Mouse (Mus musculus) lung, adult 2 months (tissue): Measurements from ENCODE around the gene Capn2. TPM values are rescaled to one million over a fixed set of nuclear protein-coding genes. Genes with fewer than 3 reads are reported as not detected.

Source experiments
- DNase-seq: peaks from one replicate; pipeline ENCODE4 v3.0.0; 2022
- H3K4me1 ChIP-seq: fragments of 200-500 bp; 2 replicates; pipeline ENCODE4 v1.6.1; 2011; ENCODE audit warnings: low read length; ENCODE audit not compliant: control insufficient read depth, insufficient read depth
- H3K4me3 ChIP-seq: fragments of 200-500 bp; replicated peaks from 2 replicates; pipeline ENCODE3; 2011; ENCODE audit warnings: low read depth, mild to moderate bottlenecking, control low read depth, low read length; ENCODE audit errors: extremely low read depth
- CTCF ChIP-seq: fragments of 200-500 bp; IDR thresholded peaks from 2 replicates; pipeline ENCODE4 v1.5.1; 2011; ENCODE audit warnings: mild to moderate bottlenecking, low read length, control low read depth; ENCODE audit not compliant: insufficient read depth
- POLR2A ChIP-seq: fragments of 200-500 bp; IDR thresholded peaks from 2 replicates; pipeline ENCODE4 v1.6.1; 2011; ENCODE audit warnings: low read depth, mild to moderate bottlenecking, control low read depth, low read length, borderline replicate concordance; ENCODE audit errors: extremely low read depth
- WGBS: fragments of 180-500 bp; shearing (Covaris S2); methylation state at CpG from one replicate; pipeline ENCODE4 v1.1.7; 2018; 5-methylcytosine and 5-hydroxymethylcytosine counted together
- polyA plus RNA-seq: library from polyadenylated mRNA; depleted of rRNA; stranded (reverse); fragments of >200 nt; gene quantifications from 2 replicates; pipeline ENCODE4 v1.2.3, GENCODE M21; 2012

Capn2 gene
- polyA plus RNA-seq, 1 experiment = 69.0 TPM

DNA sequence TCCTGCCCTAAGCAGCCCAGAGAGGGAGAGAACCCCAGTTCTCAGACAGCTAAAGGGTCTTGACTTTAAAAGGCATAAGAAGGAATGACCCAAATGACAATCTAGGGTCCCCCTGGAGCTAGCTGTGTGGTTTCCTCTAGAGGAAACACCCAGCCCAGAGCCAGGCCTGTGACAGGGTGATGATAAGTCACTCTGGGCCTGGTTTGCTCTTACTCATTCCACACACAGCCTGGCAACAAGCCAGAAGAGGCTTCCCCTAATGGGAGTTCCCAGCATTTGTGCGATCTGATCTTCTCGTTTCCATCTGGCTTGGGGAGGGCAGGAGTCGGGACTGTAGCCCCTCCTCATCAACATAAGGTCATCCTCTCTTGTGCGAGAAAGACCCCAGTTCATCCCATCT lies 13.2 kb downstream of the Capn2 start:
- peaks cover 48% of the 10 kb centered on the region for H3K4me1 ChIP-seq
- no peak overlapping the region for H3K4me3 ChIP-seq
- WGBS = 17% methylated on average over 4 of the region's 4 CpGs
- no peak for DNase-seq
- TF ChIP-seq POLR2A = no peak
- TF ChIP-seq CTCF = no peak

DNA sequence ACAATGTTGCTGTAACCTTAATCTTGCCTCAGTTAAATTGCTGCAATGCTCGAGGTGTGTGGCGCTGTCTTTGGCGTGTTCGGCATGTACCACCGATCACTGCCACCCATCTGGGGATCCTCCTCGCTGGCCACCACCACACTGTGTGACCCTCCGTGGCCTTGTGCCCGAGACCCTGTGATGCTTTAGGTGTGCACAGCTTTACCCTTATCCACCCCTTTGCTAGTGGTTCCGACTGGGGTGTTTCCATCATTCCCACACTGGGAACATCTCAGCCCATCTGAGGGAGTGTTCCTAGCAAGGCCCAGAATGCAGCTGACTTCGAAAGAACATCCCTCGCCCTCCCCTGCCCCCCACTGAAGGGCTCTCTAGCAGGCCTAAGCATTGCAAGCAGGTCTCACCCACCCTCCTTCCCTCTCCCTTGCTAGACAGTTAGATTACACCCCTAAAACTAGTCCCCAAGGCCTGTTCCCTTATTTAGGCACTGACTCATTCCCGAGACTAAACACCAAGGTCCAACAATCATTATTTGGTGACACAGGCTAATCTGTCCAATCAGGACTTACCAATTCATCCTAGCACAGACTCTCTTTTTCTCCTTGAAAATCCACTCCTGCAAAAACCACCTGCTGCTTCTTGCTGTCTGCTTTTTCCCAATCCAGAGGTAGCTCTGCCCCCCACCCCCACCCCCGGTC lies 14.1 kb downstream of the Capn2 start:
- no peak overlapping the region for H3K4me3 ChIP-seq
- 78% methylated on average over 13 of the region's 13 CpGs for WGBS
- no peak for TF ChIP-seq CTCF
- TF ChIP-seq POLR2A = no peak
- peaks cover 52% of the 10 kb centered on the region for H3K4me1 ChIP-seq
- DNase-seq = no peak

DNA sequence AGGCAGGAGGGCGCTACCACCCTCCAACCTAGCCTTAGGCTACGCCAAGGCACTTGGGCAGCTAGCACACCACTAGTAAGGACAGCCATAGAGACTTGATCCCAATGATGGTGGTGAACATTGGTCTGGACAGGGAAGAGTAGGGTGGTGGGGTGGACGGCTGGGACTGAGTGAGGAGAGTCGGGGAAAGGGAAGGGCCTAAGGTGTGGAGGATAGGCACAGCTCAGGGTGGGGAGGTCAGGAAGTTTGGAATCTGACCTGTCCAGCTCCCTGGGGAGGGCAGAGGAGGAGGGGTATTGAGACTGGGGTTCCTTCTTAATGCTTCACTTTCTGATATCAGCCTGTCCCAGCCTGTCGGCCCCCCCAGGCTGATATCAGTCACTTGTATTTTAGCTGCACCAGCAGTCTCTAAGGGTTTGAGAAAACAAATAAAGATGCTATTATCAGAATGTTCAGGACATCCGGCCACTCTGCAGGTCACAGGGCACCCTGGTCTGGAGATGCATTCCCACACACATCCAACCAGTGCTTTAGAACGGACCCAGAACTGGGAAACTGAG lies 14.8 kb downstream of the Capn2 start:
- no peak overlapping the region for H3K4me3 ChIP-seq
- TF ChIP-seq POLR2A = no peak
- TF ChIP-seq CTCF = no peak
- peaks cover 56% of the 10 kb centered on the region for H3K4me1 ChIP-seq
- 66% methylated on average over 7 of the region's 7 CpGs for WGBS
- no peak for DNase-seq

DNA sequence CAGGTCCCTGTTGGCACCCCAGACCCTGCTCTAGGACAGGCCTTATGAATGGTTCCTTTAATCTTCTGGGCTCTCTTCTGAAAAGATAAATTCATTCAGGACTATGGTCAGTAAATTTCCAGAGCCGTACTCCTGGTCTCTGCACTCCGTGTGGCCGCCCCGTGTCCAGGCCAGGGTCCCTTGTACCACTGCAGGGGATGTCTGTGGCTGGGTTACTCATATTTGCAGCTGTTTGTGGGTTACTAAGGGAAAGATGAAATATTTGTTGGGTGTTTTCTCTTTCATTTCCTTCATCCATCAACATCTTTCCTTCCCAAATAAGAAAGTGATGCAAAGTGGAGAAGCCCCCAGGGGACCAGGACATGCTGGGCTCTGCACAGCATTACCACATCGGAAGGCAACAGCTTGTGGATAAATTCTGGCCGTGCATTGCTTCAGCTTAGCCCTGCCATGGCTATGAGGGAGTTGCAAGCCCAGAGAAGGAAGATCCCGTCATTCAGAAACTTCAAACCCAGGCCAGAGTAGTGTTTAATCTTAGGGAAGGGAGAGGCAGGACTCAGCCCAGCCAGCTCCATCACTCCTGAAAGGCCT lies 15.5 kb downstream of the Capn2 start:
- TF ChIP-seq CTCF (no peak), POLR2A (no peak)
- DNase-seq = no peak
- 74% methylated on average over 7 of the region's 7 CpGs for WGBS
- H3K4me3 ChIP-seq = no peak overlapping the region
- H3K4me1 ChIP-seq = peaks cover 56% of the 10 kb centered on the region

DNA sequence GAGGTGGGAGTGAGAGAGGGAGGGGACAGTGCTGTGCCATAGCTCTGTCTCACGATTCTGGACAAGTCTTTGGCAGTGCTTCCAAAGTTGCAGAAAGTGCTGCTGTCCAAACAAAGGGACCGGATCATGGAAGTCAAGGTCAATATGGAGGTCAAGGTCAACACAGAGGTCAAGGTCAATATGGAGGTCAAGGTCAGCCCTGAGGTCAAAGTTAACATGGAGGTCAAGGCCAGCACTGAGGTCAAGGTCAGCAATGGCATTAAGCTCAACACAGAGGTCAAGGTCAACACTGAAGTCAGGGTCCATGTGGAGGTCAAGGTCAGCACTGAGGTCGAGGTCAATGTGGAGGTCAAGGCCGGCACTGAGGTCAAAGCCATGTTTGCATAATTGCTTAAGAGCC lies 16.6 kb downstream of the Capn2 start:
- 50% methylated on average over 4 of the region's 4 CpGs for WGBS
- Histone ChIP-seq H3K4me1 (peaks cover 53% of the 10 kb centered on the region), H3K4me3 (no peak overlapping the region)
- DNase-seq = no peak
- no peak for TF ChIP-seq POLR2A
- no peak for TF ChIP-seq CTCF

DNA sequence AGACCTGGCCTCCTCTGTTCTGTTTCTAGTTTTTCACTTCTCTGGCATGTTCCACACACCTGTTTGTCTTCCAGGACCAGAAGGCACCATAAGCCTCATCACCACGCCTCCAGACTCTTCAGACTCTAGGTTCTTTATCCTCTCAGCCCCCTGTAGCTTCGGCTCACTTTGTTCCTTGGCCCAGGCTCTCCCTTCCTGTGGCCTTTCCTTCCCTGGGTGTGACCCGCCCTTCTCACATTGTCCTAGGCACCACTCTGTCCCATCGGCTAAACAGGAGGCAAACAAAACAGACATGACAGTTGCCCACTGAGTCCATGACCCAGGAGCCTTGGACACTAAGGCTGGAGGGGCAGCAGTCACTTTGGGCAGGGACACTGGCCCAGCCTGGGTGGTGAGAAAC lies 17.2 kb downstream of the Capn2 start:
- DNase-seq = no peak
- H3K4me3 ChIP-seq = no peak overlapping the region
- TF ChIP-seq CTCF (no peak), POLR2A (no peak)
- H3K4me1 ChIP-seq = peaks cover 48% of the 10 kb centered on the region
- 39% methylated on average over 4 of the region's 4 CpGs for WGBS

DNA sequence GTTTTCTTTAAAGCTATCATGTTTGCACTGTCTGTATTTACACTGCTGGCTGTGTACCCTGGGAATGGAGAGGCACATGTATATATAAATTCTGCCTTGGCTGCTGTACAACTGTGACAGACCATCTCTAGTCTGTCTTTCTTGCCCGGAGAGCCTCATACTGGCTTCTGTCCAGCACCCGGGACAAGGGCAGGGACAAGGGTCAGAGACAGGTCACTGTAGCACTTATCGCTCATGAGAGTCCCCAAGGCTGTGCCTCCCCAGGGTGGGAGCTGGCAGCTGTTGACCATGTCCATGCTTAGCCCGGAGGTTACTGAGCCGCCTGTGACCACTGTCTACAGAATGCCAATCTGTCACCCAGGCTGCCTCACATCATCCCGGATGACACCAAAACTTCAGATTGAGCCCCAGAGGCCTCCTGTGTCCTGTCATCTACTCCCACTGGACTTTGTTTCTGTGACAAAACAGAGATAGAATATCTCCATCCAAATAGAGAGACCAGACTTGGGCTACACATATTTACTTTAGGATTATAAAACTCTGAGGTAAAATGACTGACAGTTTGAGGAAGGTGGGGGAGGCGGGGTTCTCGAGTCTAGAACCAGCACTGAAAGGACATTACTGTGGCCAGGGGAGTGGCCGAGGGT lies 17.8 kb downstream of the Capn2 start:
- peak; percentile 59 for DNase-seq
- TF ChIP-seq CTCF (no peak), POLR2A (no peak)
- Histone ChIP-seq H3K4me1 (peaks cover 50% of the 10 kb centered on the region), H3K4me3 (no peak overlapping the region)
- 33% methylated on average over 9 of the region's 9 CpGs for WGBS

DNA sequence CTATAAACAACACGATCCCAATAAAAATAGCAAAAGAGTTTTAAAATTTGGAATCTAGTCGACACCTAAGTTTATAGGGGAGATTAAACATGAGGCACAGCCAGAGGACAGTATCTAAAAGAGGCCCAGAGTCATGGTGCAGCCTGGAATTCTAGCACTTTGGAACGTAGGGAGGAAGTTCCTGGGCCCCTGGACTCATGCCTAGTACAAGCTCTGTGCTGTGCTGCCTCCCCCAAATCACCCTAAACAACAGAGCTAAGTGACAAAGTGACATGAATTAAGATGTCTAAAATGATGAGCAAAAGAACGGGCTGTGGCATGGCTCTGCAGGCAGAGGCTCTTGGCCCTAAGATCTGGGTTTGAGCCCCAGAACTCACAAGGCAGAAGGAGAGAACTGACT lies 19.7 kb downstream of the Capn2 start:
- WGBS = 43% methylated on average over 4 of the region's 4 CpGs

DNA sequence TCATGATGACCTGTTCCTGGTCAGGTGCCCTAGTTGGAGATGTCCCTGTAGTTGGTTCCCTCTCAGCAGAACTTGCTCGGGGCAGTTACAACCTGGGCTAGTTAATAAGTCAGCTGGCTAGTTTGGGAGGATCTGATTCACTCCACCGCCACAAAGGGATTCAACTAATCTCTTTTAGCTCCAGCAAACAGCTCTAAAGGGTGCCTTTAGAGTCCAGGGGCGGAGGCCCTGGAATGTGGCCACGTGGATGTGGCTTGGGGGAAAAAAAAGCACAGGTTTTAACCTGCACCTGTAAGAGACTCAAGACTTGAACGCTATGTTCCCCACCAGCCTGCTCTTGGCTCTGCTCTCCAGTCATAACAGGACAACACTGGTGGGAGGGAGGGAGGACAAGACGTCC lies 20.7 kb downstream of the Capn2 start:
- no peak for TF ChIP-seq CTCF
- no peak for TF ChIP-seq POLR2A
- no peak for DNase-seq
- no peak overlapping the region for H3K4me3 ChIP-seq
- H3K4me1 ChIP-seq = peaks cover 39% of the 10 kb centered on the region
- 63% methylated on average over 6 of the region's 6 CpGs for WGBS

More for the DNA sequence above, 19.7 kb downstream of the Capn2 start:
- no peak for DNase-seq
- Histone ChIP-seq H3K4me1 (peaks cover 43% of the 10 kb centered on the region), H3K4me3 (no peak overlapping the region)
- TF ChIP-seq CTCF = no peak
- no peak for TF ChIP-seq POLR2A
